In genomic region chr1:34569876-34570275, GRCm38 (mm10) we compare ENCODE assay signal across 30 mouse cellular contexts. TPM values are rescaled to one million over a fixed set of nuclear protein-coding genes. Genes with fewer than 3 reads are reported as not detected.
"Had no signal": no experiment of that assay in that cellular context is flagged by ENCODE, and none has a peak within 500 bp of the region (broad histone marks: within the 10 kb centered on the region; RNA-seq: fewer than 3 reads in every experiment).

No protein-coding gene starts in this region.

- H3K27ac ChIP-seq: lung, embryonic 15.5 days; macrophage; midbrain, embryonic 13.5 days; midbrain, embryonic 15.5 days; neural tube, embryonic 12.5 days; stomach, embryonic 15.5 days; stomach, postnatal 0 days had no signal

- DNase-seq: liver, postnatal 0 days; lung, adult 2 months; lung, postnatal 14 days; lung, postnatal 36 days; retina, postnatal 1 day; right cerebral cortex, adult 18-20 months; right cerebral cortex, postnatal 25 days; right cerebral cortex, postnatal 4 days; spleen, adult 18-20 months; thymus, adult 2 months; thymus, postnatal 25 days; thymus, postnatal 4 days had no signal

- H3K4me1 ChIP-seq: lung, embryonic 15.5 days; megakaryocyte, embryonic 14.5 days; midbrain, embryonic 13.5 days; midbrain, embryonic 15.5 days; neural tube, embryonic 12.5 days; stomach, embryonic 15.5 days had no signal

- H3K9ac ChIP-seq: liver, postnatal 0 days; lung, embryonic 15.5 days; midbrain, embryonic 13.5 days; midbrain, embryonic 15.5 days; neural tube, embryonic 12.5 days; stomach, embryonic 15.5 days had no signal

- H3K36me3 ChIP-seq: lung, embryonic 15.5 days; midbrain, embryonic 13.5 days; midbrain, embryonic 15.5 days; neural tube, embryonic 12.5 days; stomach, embryonic 15.5 days had no signal

- H3K9me3 ChIP-seq: lung, embryonic 15.5 days; megakaryocyte, embryonic 14.5 days; midbrain, embryonic 13.5 days; midbrain, embryonic 15.5 days; neural tube, embryonic 12.5 days; stomach, embryonic 15.5 days had no signal

- H3K4me3 ChIP-seq: lung, embryonic 15.5 days; megakaryocyte, embryonic 14.5 days; midbrain, embryonic 13.5 days; midbrain, embryonic 15.5 days; neural tube, embryonic 12.5 days; stomach, embryonic 15.5 days had no signal

- H3K27me3 ChIP-seq: lung, embryonic 15.5 days; megakaryocyte, embryonic 14.5 days; midbrain, embryonic 13.5 days; midbrain, embryonic 15.5 days; neural tube, embryonic 12.5 days; stomach, embryonic 15.5 days had no signal

RNA-seq across cellular contexts. Expression of gene Prss40, which starts 9.1 kb away (rescaled TPM):
- total RNA-seq: megakaryocyte progenitor cell, adult 5-6 weeks; midbrain, postnatal 0 days; monocyte, adult 5-6 weeks; neutrophil, adult 5-6 weeks had no signal
- polyA plus RNA-seq: liver, postnatal 0 days; lung, adult 2 months; lung, embryonic 15.5 days; lung, postnatal 0 days; macrophage; midbrain, embryonic 11.5 days; midbrain, embryonic 13.5 days; neural tube, embryonic 12.5 days; neural tube, embryonic 14.5 days; small intestine, adult 2 months; stomach, embryonic 15.5 days; thymus, adult 2 months; urinary bladder, adult 2 months had no signal

RNA-seq across cellular contexts. Expression of gene Amer3, which starts 9.6 kb away (rescaled TPM):
- total RNA-seq: megakaryocyte progenitor cell, adult 5-6 weeks; monocyte, adult 5-6 weeks; neutrophil, adult 5-6 weeks had no signal
- polyA plus RNA-seq: liver, postnatal 0 days; lung, adult 2 months; lung, postnatal 0 days; macrophage; small intestine, adult 2 months; thymus, adult 2 months had no signal

RNA-seq across cellular contexts. Expression of gene Cfc1, which starts 34.4 kb away (rescaled TPM):
- total RNA-seq: midbrain, postnatal 0 days; monocyte, adult 5-6 weeks; neutrophil, adult 5-6 weeks had no signal
- polyA plus RNA-seq: liver, postnatal 0 days; lung, adult 2 months; lung, postnatal 0 days; macrophage; midbrain, embryonic 11.5 days; midbrain, embryonic 13.5 days; neural tube, embryonic 12.5 days; neural tube, embryonic 14.5 days; small intestine, adult 2 months; testis, adult 2 months; thymus, adult 2 months had no signal
